Mouse (Mus musculus) right cerebral cortex, adult 18-20 months (tissue): Measurements from ENCODE around the gene Mtss1l.
"Not testable (repeated sequence)": the region's sequence is repeated elsewhere in the genome, so short reads cannot be mapped to it uniquely, and the experiment has no call there.

ENCODE experiments used
- DNase-seq: peaks from one replicate; pipeline ENCODE4 v3.0.0; 2022; ENCODE audit warnings: mixed read lengths

Mtss1l gene

DNA sequence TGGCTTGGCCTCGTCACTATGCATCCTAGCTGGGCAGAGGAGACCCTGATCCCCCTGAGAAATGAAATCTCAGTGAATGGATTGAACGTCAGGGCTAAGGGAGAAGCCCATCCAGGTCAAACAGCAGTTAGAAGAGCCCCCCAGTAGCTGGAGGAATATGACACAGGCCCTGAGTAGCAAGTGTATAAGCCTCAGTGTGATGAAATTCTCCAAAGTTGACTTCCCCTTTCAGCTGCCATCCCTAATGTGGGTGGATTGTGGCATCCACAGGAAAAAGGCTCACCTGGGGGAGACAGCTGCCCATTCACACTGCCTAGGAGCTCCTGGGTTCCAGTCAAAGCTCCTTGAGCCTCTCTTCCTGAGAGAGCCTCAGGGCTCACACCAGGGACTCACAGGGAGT, 64.1 kb downstream of the Mtss1l start:
- DNase-seq = no peak

DNA sequence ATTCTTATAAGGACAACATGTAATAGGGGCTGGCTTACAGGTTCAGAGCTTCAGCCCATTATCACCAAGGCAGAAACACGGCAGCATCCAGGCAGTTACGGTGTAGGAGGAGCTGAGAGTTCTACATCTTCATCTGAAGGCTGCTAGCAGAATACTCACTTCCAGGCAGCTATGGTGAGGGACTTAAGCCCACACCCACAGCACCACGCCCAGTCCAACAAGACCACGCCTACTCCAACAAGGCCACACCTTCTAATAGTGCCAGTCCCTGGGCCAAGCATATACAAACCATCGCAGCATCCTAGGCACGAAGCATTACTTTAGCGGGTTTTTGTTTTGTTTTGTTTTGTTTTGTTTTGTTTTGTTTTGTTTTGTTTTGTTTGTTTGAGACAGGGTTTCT, 65.2 kb downstream of the Mtss1l start:
- DNase-seq = not testable (repeated sequence)

DNA sequence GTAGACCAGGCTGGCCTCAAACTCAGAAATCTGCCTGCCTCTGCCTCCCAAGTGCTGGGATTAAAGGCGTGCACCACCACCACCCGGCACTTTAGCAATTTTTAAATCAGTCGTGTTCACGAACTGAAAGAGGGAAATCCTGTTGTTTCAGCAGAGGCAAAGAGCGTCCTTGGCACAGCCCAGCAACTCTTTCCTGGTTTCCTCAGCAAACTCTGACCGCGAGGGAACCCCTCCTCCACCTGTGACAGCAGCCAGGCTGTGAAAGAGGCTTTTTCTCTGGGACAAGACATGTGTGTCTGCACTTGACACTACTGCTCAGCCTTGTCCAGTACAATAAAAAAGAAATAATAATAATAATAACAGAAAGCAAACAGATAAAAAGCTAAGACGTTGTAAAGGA, 65.7 kb downstream of the Mtss1l start:
- no peak for DNase-seq

DNA sequence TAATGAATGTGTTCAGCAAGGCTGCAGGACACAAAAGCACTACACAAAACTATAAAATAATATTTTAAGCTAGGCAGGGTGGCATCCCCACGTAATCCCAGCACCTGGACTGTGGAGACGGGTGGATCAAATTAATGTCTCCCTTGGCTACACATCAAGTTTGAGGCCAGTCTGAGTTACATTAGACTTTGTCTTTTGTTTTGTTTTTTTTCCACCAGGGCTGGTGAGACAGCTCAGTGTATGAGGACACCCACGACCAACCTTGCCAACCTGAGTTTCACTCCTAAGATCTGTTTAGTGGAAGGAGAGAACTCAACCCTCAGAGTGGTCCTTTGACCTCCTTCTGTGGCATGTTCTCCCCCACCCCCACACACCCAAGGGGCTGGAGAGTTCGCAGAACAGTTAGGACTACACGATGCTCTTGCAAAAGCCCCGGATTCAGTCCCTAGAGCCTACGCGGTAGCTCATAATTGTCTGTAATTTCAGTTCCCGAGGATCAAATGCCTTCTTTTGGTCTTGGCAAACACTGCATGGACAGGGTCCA, 66.2 kb downstream of the Mtss1l start:
- no peak for DNase-seq

DNA sequence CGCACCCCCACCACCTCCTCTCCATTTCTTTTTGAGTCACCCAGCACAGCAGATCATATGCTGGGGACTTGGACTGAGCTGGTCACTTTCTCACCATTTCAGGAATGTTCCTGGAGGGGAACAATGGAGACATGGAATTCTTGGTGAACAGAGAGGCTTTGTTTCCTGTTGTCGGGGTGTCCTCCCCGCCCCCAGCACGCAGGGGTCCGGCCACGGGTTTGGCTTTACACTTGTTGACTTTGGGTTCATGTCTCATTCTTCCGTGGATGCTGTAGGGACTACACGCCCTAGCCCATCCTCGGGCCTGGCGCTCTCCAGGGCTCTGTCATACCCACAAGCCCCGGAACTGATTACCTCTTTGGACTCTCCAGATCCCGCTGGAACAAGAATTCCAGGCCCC, 67.7 kb downstream of the Mtss1l start:
- DNase-seq = no peak

DNA sequence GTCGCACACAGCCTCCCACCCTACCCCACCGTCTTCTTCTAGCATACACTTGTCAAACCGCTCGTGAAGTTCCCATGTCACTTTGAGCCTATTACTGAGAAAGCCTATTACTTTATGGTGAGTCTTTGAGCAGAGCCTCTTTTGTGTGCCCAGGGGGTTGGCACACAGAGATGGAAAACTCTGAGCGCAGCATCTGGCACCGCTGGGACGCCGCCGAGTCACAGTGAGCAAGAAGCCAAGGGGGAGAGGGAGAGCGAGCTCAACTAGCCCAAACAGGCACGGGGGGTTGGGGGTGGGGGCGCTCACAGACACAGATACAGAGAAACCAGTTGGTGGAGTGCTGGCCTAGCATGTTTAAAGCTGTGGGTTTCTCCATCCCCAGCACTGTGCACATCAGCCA, 68.3 kb downstream of the Mtss1l start:
- DNase-seq = no peak

DNA sequence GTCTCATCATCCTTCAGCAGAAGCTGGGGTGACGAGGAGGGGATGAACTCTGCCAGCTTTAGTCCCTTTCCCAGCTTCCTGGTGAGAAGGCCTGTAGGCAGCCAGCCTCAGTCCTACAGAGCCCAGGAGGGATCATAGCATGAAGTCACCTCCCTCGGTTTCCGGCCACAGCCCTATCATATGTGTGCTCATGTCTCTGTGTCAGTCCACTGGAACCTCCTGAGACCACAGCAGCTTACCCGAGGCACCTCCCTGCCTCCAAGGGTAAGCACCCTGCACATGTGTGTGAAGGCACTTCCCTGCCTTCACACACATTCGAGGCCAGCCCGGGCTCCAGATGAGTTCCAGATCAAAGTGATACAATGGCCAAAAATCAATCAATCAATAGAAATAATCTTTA, 69.0 kb downstream of the Mtss1l start:
- DNase-seq = no peak
